Mouse (Mus musculus) urinary bladder, adult 2 months (tissue): ENCODE measurements around the gene Olig3. TPM values are rescaled to one million over a fixed set of nuclear protein-coding genes. Genes with fewer than 3 reads are reported as not detected.
"Not testable (repeated sequence)": the region's sequence is repeated elsewhere in the genome, so short reads cannot be mapped to it uniquely, and the experiment has no call there.

Experiments
- DNase-seq: peaks from one replicate; pipeline ENCODE4 v3.0.0; 2022; ENCODE audit warnings: low spot score
- polyA plus RNA-seq: library from polyadenylated mRNA; depleted of rRNA; stranded (reverse); fragments of >200 nt; gene quantifications from 2 replicates; pipeline ENCODE4 v1.2.3, GENCODE M21; 2012

Olig3 gene
- polyA plus RNA-seq, 1 experiment: not detected

- DNase-seq: no peak
These were observed 5.4 kb downstream of the Olig3 start for GRCm38 (mm10) chr10:19361539-19362293.

GRCm38 (mm10) chr10:19362294-19362590 lies 5.9 kb downstream of the Olig3 start:
- DNase-seq: no peak

- no peak for DNase-seq
These were observed 6.5 kb downstream of the Olig3 start for GRCm38 (mm10) chr10:19362861-19363260.

- no peak for DNase-seq
These were observed 7.0 kb downstream of the Olig3 start for GRCm38 (mm10) chr10:19363365-19363764.

GRCm38 (mm10) chr10:19369143-19369542 lies 12.8 kb downstream of the Olig3 start:
- no peak for DNase-seq

- DNase-seq: no peak
These were observed 13.8 kb downstream of the Olig3 start for GRCm38 (mm10) chr10:19370146-19370545.

- no peak for DNase-seq
These were observed 15.9 kb downstream of the Olig3 start for GRCm38 (mm10) chr10:19372263-19372662.

GRCm38 (mm10) chr10:19373797-19374196 lies 17.5 kb downstream of the Olig3 start:
- no peak for DNase-seq

GRCm38 (mm10) chr10:19374311-19374710 lies 18.0 kb downstream of the Olig3 start:
- no peak for DNase-seq

- no peak for DNase-seq
These were observed 19.5 kb downstream of the Olig3 start for GRCm38 (mm10) chr10:19375838-19376237.

- DNase-seq: not testable (repeated sequence)
These were observed 24.6 kb downstream of the Olig3 start for GRCm38 (mm10) chr10:19380971-19381370.

- DNase-seq: no peak
These were observed 27.8 kb downstream of the Olig3 start for GRCm38 (mm10) chr10:19384176-19384575.

- DNase-seq: no peak
These were observed 35.5 kb downstream of the Olig3 start for GRCm38 (mm10) chr10:19391819-19392218.

- DNase-seq: no peak
These were observed 40.3 kb downstream of the Olig3 start for GRCm38 (mm10) chr10:19396485-19397137.

GRCm38 (mm10) chr10:19397396-19397795 lies 41.1 kb downstream of the Olig3 start:
- DNase-seq: no peak

GRCm38 (mm10) chr10:19401136-19401535 lies 44.8 kb downstream of the Olig3 start:
- no peak for DNase-seq

GRCm38 (mm10) chr10:19404401-19404800 lies 48.1 kb downstream of the Olig3 start:
- no peak for DNase-seq

GRCm38 (mm10) chr10:19405959-19406358 lies 49.6 kb downstream of the Olig3 start:
- DNase-seq: no peak

GRCm38 (mm10) chr10:19407168-19407567 lies 50.8 kb downstream of the Olig3 start:
- no peak for DNase-seq
